Mouse (Mus musculus): ENCODE measurements around the gene Scgb2b27. TPM values are rescaled to one million over a fixed set of nuclear protein-coding genes. Genes with fewer than 3 reads are reported as not detected.
"Not testable (repeated sequence)": the region's sequence is repeated elsewhere in the genome, so short reads cannot be mapped to it uniquely, and the experiment has no call there.

The Scgb2b27 gene
- not detected in 2 replicates for total RNA-seq (2014; rRNA removed)
- polyA plus RNA-seq (2015; fragmentation: Nextera tagmentation; extraction: Ambion mirVana), result not detected in 2 replicates

- Histone ChIP-seq H3K4me2 (ENCODE audit: low read depth, low read length, poor library complexity, severe bottlenecking) (no peak within 1 kb of the TSS), H3K9ac (replicated peaks; ENCODE audit: low read length, poor library complexity, severe bottlenecking) (no peak within 1 kb of the TSS), H3K4me1 (ENCODE audit: insufficient read depth, low read length) (no peaks in the 10 kb centered on the region), H3K9me3 (ENCODE audit: low read length) (peaks cover 44% of the 10 kb centered on the region; the same call in 1 of the 2 replicates), H3K27me3 (ENCODE audit: insufficient read depth, low read length) (no peaks in the 10 kb centered on the region), H3K4me3 (ENCODE audit: low read depth, low read length) (no peak within 1 kb of the TSS), H3K27ac (ENCODE audit: low read depth, low read length) (no peak within 1 kb of the TSS), H3K36me3 (ENCODE audit: insufficient read depth, low read length) (no peaks in the 10 kb centered on the region)
- no peak for DNase-seq (ENCODE audit: low spot score)
- no peak for TF ChIP-seq CTCF (IDR thresholded peaks at IDR 0.05)
- WGBS, result 62% methylated on average over 4 of the region's 4 CpGs
- no peak for ATAC-seq (ENCODE audit: low FRiP score)
These were observed at the start of gene Scgb2b27 for GRCm38 (mm10) chr7:34013842-34014241. Gene Scgb2b27 (minus strand): TSS chr7:34013942.

GRCm38 (mm10) chr7:34036076-34036815 is 22.5 kb upstream of the Scgb2b27 start:
- not testable (repeated sequence) for ATAC-seq (ENCODE audit: low FRiP score); H3K27me3 ChIP-seq (ENCODE audit: insufficient read depth, low read length); H3K4me2 ChIP-seq (ENCODE audit: low read depth, low read length, poor library complexity, severe bottlenecking); H3K36me3 ChIP-seq (ENCODE audit: insufficient read depth, low read length); DNase-seq (ENCODE audit: low spot score); H3K27ac ChIP-seq (ENCODE audit: low read depth, low read length); H3K4me1 ChIP-seq (ENCODE audit: insufficient read depth, low read length); H3K9ac ChIP-seq (replicated peaks; ENCODE audit: low read length, poor library complexity, severe bottlenecking); H3K4me3 ChIP-seq (ENCODE audit: low read depth, low read length)
- WGBS, result 90% methylated on average over 11 of the region's 11 CpGs
- H3K9me3 ChIP-seq (ENCODE audit: low read length), result peaks cover 13% of the 10 kb centered on the region

- not testable (repeated sequence) for H3K4me2 ChIP-seq (ENCODE audit: low read depth, low read length, poor library complexity, severe bottlenecking); H3K4me3 ChIP-seq (ENCODE audit: low read depth, low read length); H3K36me3 ChIP-seq (ENCODE audit: insufficient read depth, low read length); H3K4me1 ChIP-seq (ENCODE audit: insufficient read depth, low read length); ATAC-seq (ENCODE audit: low FRiP score); H3K27ac ChIP-seq (ENCODE audit: low read depth, low read length); H3K27me3 ChIP-seq (ENCODE audit: insufficient read depth, low read length); H3K9ac ChIP-seq (replicated peaks; ENCODE audit: low read length, poor library complexity, severe bottlenecking); DNase-seq (ENCODE audit: low spot score)
- H3K9me3 ChIP-seq (ENCODE audit: low read length), result peaks cover 22% of the 10 kb centered on the region
- WGBS, result 76% methylated on average over 2 of the region's 4 CpGs
These were observed 20.8 kb upstream of the Scgb2b27 start for GRCm38 (mm10) chr7:34034579-34034978.

- no peak overlapping the region for H3K27ac ChIP-seq (ENCODE audit: low read depth, low read length)
- no peak overlapping the region for H3K9ac ChIP-seq (replicated peaks; ENCODE audit: low read length, poor library complexity, severe bottlenecking)
- no peak for ATAC-seq (ENCODE audit: low FRiP score)
- no peaks in the 10 kb centered on the region for H3K4me1 ChIP-seq (ENCODE audit: insufficient read depth, low read length)
- peaks cover 30% of the 10 kb centered on the region for H3K9me3 ChIP-seq (ENCODE audit: low read length)
- H3K36me3 ChIP-seq (ENCODE audit: insufficient read depth, low read length), result no peaks in the 10 kb centered on the region
- H3K4me3 ChIP-seq (ENCODE audit: low read depth, low read length), result no peak overlapping the region
- WGBS, result 92% methylated on average over 11 of the region's 11 CpGs
- H3K4me2 ChIP-seq (ENCODE audit: low read depth, low read length, poor library complexity, severe bottlenecking), result no peak overlapping the region
- no peaks in the 10 kb centered on the region for H3K27me3 ChIP-seq (ENCODE audit: insufficient read depth, low read length)
- TF ChIP-seq CTCF (IDR thresholded peaks at IDR 0.05), result no peak
- no peak for DNase-seq (ENCODE audit: low spot score)
These were observed 16.3 kb upstream of the Scgb2b27 start for GRCm38 (mm10) chr7:34030026-34030425.

GRCm38 (mm10) chr7:34027202-34027601 is 13.5 kb upstream of the Scgb2b27 start:
- peaks cover 27% of the 10 kb centered on the region for H3K9me3 ChIP-seq (ENCODE audit: low read length)
- not testable (repeated sequence) for DNase-seq (ENCODE audit: low spot score); H3K4me1 ChIP-seq (ENCODE audit: insufficient read depth, low read length); H3K36me3 ChIP-seq (ENCODE audit: insufficient read depth, low read length); H3K27me3 ChIP-seq (ENCODE audit: insufficient read depth, low read length); H3K4me2 ChIP-seq (ENCODE audit: low read depth, low read length, poor library complexity, severe bottlenecking); H3K9ac ChIP-seq (replicated peaks; ENCODE audit: low read length, poor library complexity, severe bottlenecking); H3K27ac ChIP-seq (ENCODE audit: low read depth, low read length); H3K4me3 ChIP-seq (ENCODE audit: low read depth, low read length); ATAC-seq (ENCODE audit: low FRiP score)
- WGBS, result 86% methylated on average over 9 of the region's 9 CpGs

GRCm38 (mm10) chr7:34025641-34026040 is 11.9 kb upstream of the Scgb2b27 start:
- Histone ChIP-seq H3K9me3 (ENCODE audit: low read length) (peaks cover 30% of the 10 kb centered on the region), H3K36me3 (ENCODE audit: insufficient read depth, low read length) (no peaks in the 10 kb centered on the region), H3K27me3 (ENCODE audit: insufficient read depth, low read length) (no peaks in the 10 kb centered on the region), H3K9ac (replicated peaks; ENCODE audit: low read length, poor library complexity, severe bottlenecking) (no peak overlapping the region), H3K4me1 (ENCODE audit: insufficient read depth, low read length) (no peaks in the 10 kb centered on the region), H3K4me2 (ENCODE audit: low read depth, low read length, poor library complexity, severe bottlenecking) (no peak overlapping the region), H3K4me3 (ENCODE audit: low read depth, low read length) (no peak overlapping the region), H3K27ac (ENCODE audit: low read depth, low read length) (no peak overlapping the region)
- 88% methylated on average over 4 of the region's 4 CpGs for WGBS
- DNase-seq (ENCODE audit: low spot score) (no peak), ATAC-seq (ENCODE audit: low FRiP score) (no peak)
- no peak for TF ChIP-seq CTCF (IDR thresholded peaks at IDR 0.05)

- not testable (repeated sequence) for H3K27ac ChIP-seq (ENCODE audit: low read depth, low read length); H3K36me3 ChIP-seq (ENCODE audit: insufficient read depth, low read length); H3K4me1 ChIP-seq (ENCODE audit: insufficient read depth, low read length); H3K9ac ChIP-seq (replicated peaks; ENCODE audit: low read length, poor library complexity, severe bottlenecking); H3K27me3 ChIP-seq (ENCODE audit: insufficient read depth, low read length); H3K4me2 ChIP-seq (ENCODE audit: low read depth, low read length, poor library complexity, severe bottlenecking); DNase-seq (ENCODE audit: low spot score); H3K4me3 ChIP-seq (ENCODE audit: low read depth, low read length); ATAC-seq (ENCODE audit: low FRiP score)
- H3K9me3 ChIP-seq (ENCODE audit: low read length), result peaks cover 25% of the 10 kb centered on the region; the same call in 1 of the 2 replicates
- 100% methylated on average over 1 of the region's 1 CpGs for WGBS
These were observed 7.4 kb upstream of the Scgb2b27 start, which contains the start of gene Scgb1b27 for GRCm38 (mm10) chr7:34021183-34021582. Gene Scgb1b27 (plus strand): TSS chr7:34021483.
